Mouse (Mus musculus) hindbrain, embryonic 11.5 days (tissue): ENCODE data around the gene Cdh13. TPM values are rescaled to one million over a fixed set of nuclear protein-coding genes. Genes with fewer than 3 reads are reported as not detected.

Experiments
- ATAC-seq: fragments of 200-750 bp; cut with Nextera tagmentation; 2 replicates; pipeline ENCODE4 v1.8.0; 2017; ENCODE audit warnings: mild to moderate bottlenecking, moderate TSS enrichment, moderate library complexity; ENCODE audit not compliant: low FRiP score
- DNase-seq: peaks from one replicate; pipeline ENCODE4 v3.0.0-alpha.2; 2015; ENCODE audit warnings: low spot score
- H3K27ac ChIP-seq: fragments of 300-500 bp; sonication (generic); 2 replicates; pipeline ENCODE4 v1.5.1; 2014; ENCODE audit warnings: mild to moderate bottlenecking, low read depth, low read length
- H3K27me3 ChIP-seq: fragments of 300-500 bp; sonication (generic); 2 replicates; pipeline ENCODE4 v1.6.1; 2014; ENCODE audit warnings: mild to moderate bottlenecking, low read length, moderate library complexity, mixed read lengths; ENCODE audit not compliant: control insufficient read depth, insufficient read depth
- H3K36me3 ChIP-seq: fragments of 300-500 bp; sonication (generic); 2 replicates; pipeline ENCODE4 v1.6.1; 2014; ENCODE audit warnings: mild to moderate bottlenecking, low read length, moderate library complexity, mixed read lengths; ENCODE audit not compliant: control insufficient read depth, insufficient read depth
- H3K4me1 ChIP-seq: fragments of 300-500 bp; sonication (generic); replicated peaks from 2 replicates; pipeline ENCODE4 v1.6.1; 2014; ENCODE audit warnings: low read length, mixed read lengths; ENCODE audit not compliant: control insufficient read depth, insufficient read depth
- H3K4me2 ChIP-seq: fragments of 300-500 bp; sonication (generic); replicated peaks from 2 replicates; pipeline ENCODE4 v1.6.1; 2014; ENCODE audit warnings: mild to moderate bottlenecking, low read depth, low read length
- H3K4me3 ChIP-seq: fragments of 300-500 bp; sonication (generic); 2 replicates; pipeline ENCODE4 v1.5.1; 2014; ENCODE audit warnings: low read depth, low read length
- H3K9ac ChIP-seq: fragments of 300-500 bp; sonication (generic); 2 replicates; pipeline ENCODE4 v1.6.1; 2014; ENCODE audit warnings: low read depth, low read length
- H3K9me3 ChIP-seq: fragments of 300-500 bp; sonication (generic); 2 replicates; pipeline ENCODE4 v1.6.1; 2016; ENCODE audit warnings: low read length; ENCODE audit not compliant: control insufficient read depth
- WGBS: fragments of 180-500 bp; shearing (Covaris S2); extraction: QIAGEN DNeasy Blood & Tissue Kit; methylation state at CpG from one replicate; pipeline ENCODE4 v1.1.7; 2014; 5-methylcytosine and 5-hydroxymethylcytosine counted together
- polyA plus RNA-seq: library from polyadenylated mRNA; unstranded; fragments of >200 nt; fragmentation: Nextera tagmentation; extraction: Ambion mirVana; gene quantifications from 2 replicates; pipeline ENCODE4 v1.2.1, GENCODE M21; 2014

The Cdh13 gene
- polyA plus RNA-seq, 1 experiment from 2014 or later: 14.6 TPM

- Histone ChIP-seq H3K4me1 (no peaks in the 10 kb centered on the region), H3K4me3 (no peak overlapping the region), H3K9me3 (no peaks in the 10 kb centered on the region), H3K27ac (no peak overlapping the region), H3K4me2 (no peak overlapping the region), H3K36me3 (no peaks in the 10 kb centered on the region), H3K27me3 (no peaks in the 10 kb centered on the region), H3K9ac (no peak overlapping the region)
- WGBS: 79% methylated on average over 3 of the region's 3 CpGs
- DNase-seq (no peak), ATAC-seq (no peak)
Observed at GRCm38 (mm10) chr8:118409396-118409795, 125.9 kb downstream of the Cdh13 start.

GRCm38 (mm10) chr8:118410341-118410970 is 126.9 kb downstream of the Cdh13 start:
- H3K4me1 ChIP-seq: no peaks in the 10 kb centered on the region
- no peak for ATAC-seq
- no peak for DNase-seq
- H3K4me2 ChIP-seq: no peak overlapping the region
- H3K27ac ChIP-seq: no peak overlapping the region
- H3K27me3 ChIP-seq: no peaks in the 10 kb centered on the region
- H3K36me3 ChIP-seq: no peaks in the 10 kb centered on the region
- H3K9ac ChIP-seq: no peak overlapping the region
- no peaks in the 10 kb centered on the region for H3K9me3 ChIP-seq
- H3K4me3 ChIP-seq: no peak overlapping the region
- WGBS: 87% methylated on average over 4 of the region's 4 CpGs

GRCm38 (mm10) chr8:118415672-118416071 is 132.1 kb downstream of the Cdh13 start:
- no peaks in the 10 kb centered on the region for H3K36me3 ChIP-seq
- H3K27ac ChIP-seq: no peak overlapping the region
- ATAC-seq (no peak), DNase-seq (no peak)
- H3K27me3 ChIP-seq: no peaks in the 10 kb centered on the region
- H3K4me2 ChIP-seq: no peak overlapping the region
- H3K9ac ChIP-seq: no peak overlapping the region
- no peak overlapping the region for H3K4me3 ChIP-seq
- H3K9me3 ChIP-seq: no peaks in the 10 kb centered on the region
- WGBS: 88% methylated on average over 7 of the region's 7 CpGs
- no peaks in the 10 kb centered on the region for H3K4me1 ChIP-seq

- no peak overlapping the region for H3K4me3 ChIP-seq
- H3K36me3 ChIP-seq: no peaks in the 10 kb centered on the region
- DNase-seq (no peak), ATAC-seq (no peak)
- no peak overlapping the region for H3K4me2 ChIP-seq
- no peaks in the 10 kb centered on the region for H3K27me3 ChIP-seq
- no peak overlapping the region for H3K27ac ChIP-seq
- no peaks in the 10 kb centered on the region for H3K4me1 ChIP-seq
- H3K9ac ChIP-seq: no peak overlapping the region
- H3K9me3 ChIP-seq: no peaks in the 10 kb centered on the region
- 88% methylated on average over 4 of the region's 4 CpGs for WGBS
Observed at GRCm38 (mm10) chr8:118416811-118417355, 133.3 kb downstream of the Cdh13 start.

- Histone ChIP-seq H3K4me1 (no peaks in the 10 kb centered on the region), H3K27me3 (no peaks in the 10 kb centered on the region), H3K9me3 (no peaks in the 10 kb centered on the region), H3K4me2 (no peak overlapping the region), H3K36me3 (no peaks in the 10 kb centered on the region), H3K9ac (no peak overlapping the region), H3K4me3 (no peak overlapping the region), H3K27ac (no peak overlapping the region)
- no peak for ATAC-seq
- WGBS: 86% methylated on average over 10 of the region's 10 CpGs
- no peak for DNase-seq
Observed at GRCm38 (mm10) chr8:118422624-118423023, 139.1 kb downstream of the Cdh13 start.

- Histone ChIP-seq H3K27ac (no peak overlapping the region), H3K4me2 (no peak overlapping the region), H3K9me3 (no peaks in the 10 kb centered on the region), H3K4me1 (no peaks in the 10 kb centered on the region), H3K4me3 (no peak overlapping the region), H3K27me3 (no peaks in the 10 kb centered on the region), H3K36me3 (no peaks in the 10 kb centered on the region), H3K9ac (no peak overlapping the region)
- 72% methylated on average over 7 of the region's 7 CpGs for WGBS
- DNase-seq (no peak), ATAC-seq (no peak)
Observed at GRCm38 (mm10) chr8:118428941-118429340, 145.4 kb downstream of the Cdh13 start.

- Histone ChIP-seq H3K9ac (no peak overlapping the region), H3K27me3 (no peaks in the 10 kb centered on the region), H3K9me3 (no peaks in the 10 kb centered on the region), H3K27ac (no peak overlapping the region), H3K36me3 (no peaks in the 10 kb centered on the region), H3K4me3 (no peak overlapping the region), H3K4me2 (no peak overlapping the region), H3K4me1 (no peaks in the 10 kb centered on the region)
- WGBS: 85% methylated on average over 11 of the region's 11 CpGs
- no peak for DNase-seq
- no peak for ATAC-seq
Observed at GRCm38 (mm10) chr8:118431731-118432440, 148.4 kb downstream of the Cdh13 start.

- WGBS: 88% methylated on average over 3 of the region's 3 CpGs
- Histone ChIP-seq H3K4me1 (no peaks in the 10 kb centered on the region), H3K27me3 (no peaks in the 10 kb centered on the region), H3K4me2 (no peak overlapping the region), H3K9me3 (no peaks in the 10 kb centered on the region), H3K9ac (no peak overlapping the region), H3K4me3 (no peak overlapping the region), H3K36me3 (no peaks in the 10 kb centered on the region), H3K27ac (no peak overlapping the region)
- DNase-seq (no peak), ATAC-seq (no peak)
Observed at GRCm38 (mm10) chr8:118433553-118434180, 150.1 kb downstream of the Cdh13 start.
